Mouse (Mus musculus) heart, postnatal 0 days (tissue): ENCODE results near the gene Kdm1a.

Experiments
- CTCF ChIP-seq: IDR thresholded peaks from 2 replicates; pipeline ENCODE4 v1.5.1; 2016; ENCODE audit warnings: antibody characterized with exemption, control low read depth, low read depth
- EP300 ChIP-seq: IDR thresholded peaks from 2 replicates; pipeline ENCODE4 v1.6.1; 2016; ENCODE audit warnings: antibody characterized with exemption, low read depth

GRCm38 (mm10) chr4:136547721-136548120, 54.8 kb downstream of the Kdm1a start:
- TF ChIP-seq CTCF (no peak), EP300 (no peak)
